Mouse (Mus musculus) ES-Bruce4 (cell line): ENCODE measurements around the gene Cabs1.

Experiments
- CTCF ChIP-seq: IDR thresholded peaks from one replicate; pipeline ENCODE4 v1.8.1; 2011; ENCODE audit warnings: low read depth, low read length
- EP300 ChIP-seq: IDR thresholded peaks from 2 replicates; pipeline ENCODE4 v1.6.1; 2011; ENCODE audit warnings: low read depth, low read length; ENCODE audit not compliant: insufficient read depth
- POLR2A ChIP-seq: IDR thresholded peaks from one replicate; pipeline ENCODE4 v1.8.1; 2011; ENCODE audit warnings: low read length; ENCODE audit not compliant: insufficient read depth

DNA sequence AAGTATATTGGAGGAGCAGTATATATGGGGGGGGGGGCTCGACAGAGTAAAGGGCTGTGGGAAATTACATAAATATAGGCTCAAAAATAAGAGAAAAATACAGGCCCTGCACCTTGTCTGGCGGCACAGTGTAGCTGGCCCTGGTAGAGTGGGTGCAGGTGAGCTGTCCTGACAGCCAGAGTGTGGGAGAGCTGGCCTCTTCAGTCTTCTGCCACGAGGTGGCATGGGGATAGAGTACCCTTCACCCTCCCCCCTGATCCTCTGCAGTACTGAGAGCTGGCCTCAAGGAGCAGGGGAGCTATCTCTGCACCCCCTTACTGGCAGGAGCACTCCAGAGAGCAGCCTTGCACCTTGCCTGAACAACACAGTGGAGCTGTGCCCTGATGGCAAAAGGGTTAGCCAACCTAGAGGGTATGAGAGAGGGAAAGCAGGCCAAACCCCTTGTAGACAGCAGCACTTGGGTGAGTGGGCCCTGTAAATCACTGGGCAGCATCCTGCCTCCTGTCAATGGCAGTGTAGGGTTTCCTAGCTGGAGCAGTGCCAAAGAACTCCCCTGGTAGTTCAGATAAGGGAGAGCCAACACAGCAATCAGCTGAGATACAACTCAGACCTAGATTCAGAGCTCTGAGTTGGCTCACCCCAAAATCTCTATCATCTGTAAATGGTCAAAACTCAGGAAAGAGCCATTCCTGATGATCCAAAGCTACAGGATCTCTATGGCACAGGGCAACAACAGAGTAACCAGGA is 3.4 kb downstream of the Cabs1 start:
- TF ChIP-seq CTCF (no peak), POLR2A (no peak), EP300 (no peak)
